Mouse (Mus musculus): ENCODE measurements around the gene Usp39. TPM values are rescaled to one million over a fixed set of nuclear protein-coding genes. Genes with fewer than 3 reads are reported as not detected.

Usp39 gene
- polyA plus RNA-seq, 1 experiment, result 20.2 TPM

DNA sequence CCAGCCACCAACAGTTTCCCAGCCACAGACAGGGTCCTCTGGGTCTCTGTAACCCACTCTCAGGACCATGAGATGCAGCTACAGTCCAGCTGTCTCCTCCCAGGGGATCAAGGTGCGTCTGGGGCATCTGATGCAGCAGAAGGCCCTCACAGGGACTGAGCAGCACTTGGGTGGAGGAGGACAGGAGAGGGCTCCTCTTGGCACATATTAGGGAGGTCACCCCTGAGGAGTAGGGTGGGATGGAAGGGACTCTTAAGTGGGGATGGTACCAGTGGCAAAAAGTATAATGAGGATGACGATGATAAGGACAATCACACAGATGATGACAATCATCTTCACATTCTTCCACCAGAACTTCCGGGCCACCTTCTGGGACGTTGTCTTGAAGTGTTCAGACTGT lies 40.3 kb upstream of the Usp39 start:
- TF ChIP-seq POLR2A (IDR thresholded peaks at IDR 0.05; ENCODE audit: borderline replicate concordance, low read depth, low read length) (no peak), CTCF (IDR thresholded peaks at IDR 0.05; ENCODE audit: low read depth, low read length) (no peak)
- peaks cover 28% of the 10 kb centered on the region for H3K4me1 ChIP-seq (ENCODE audit: control insufficient read depth, insufficient read depth, low read length)
- H3K27ac ChIP-seq (ENCODE audit: insufficient read depth, low read depth, low read length), result no peak overlapping the region
- H3K4me3 ChIP-seq (ENCODE audit: insufficient read depth, low read length), result no peak overlapping the region

DNA sequence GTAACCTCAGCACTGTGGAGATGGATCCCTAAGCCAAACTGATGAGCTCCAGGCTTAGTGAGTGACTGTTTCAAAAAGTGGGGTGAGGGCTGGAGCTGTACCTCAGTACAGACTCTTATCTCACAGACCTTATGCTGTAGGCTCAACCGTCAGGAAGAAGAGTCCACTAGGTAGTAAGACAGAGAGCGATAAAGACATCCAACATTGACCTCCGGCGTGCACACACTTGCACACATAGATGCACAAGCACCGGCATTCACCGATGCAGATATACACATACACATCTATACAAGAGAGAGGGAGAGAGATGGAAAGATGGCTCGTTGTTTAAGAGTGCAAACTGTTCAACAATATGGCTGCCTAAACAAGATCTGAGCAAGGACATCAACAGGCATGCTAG lies 39.0 kb upstream of the Usp39 start:
- Histone ChIP-seq H3K27ac (ENCODE audit: insufficient read depth, low read depth, low read length) (no peak overlapping the region), H3K4me1 (ENCODE audit: control insufficient read depth, insufficient read depth, low read length) (peaks cover 36% of the 10 kb centered on the region), H3K4me3 (ENCODE audit: insufficient read depth, low read length) (no peak overlapping the region)
- TF ChIP-seq CTCF (IDR thresholded peaks at IDR 0.05; ENCODE audit: low read depth, low read length) (no peak), POLR2A (IDR thresholded peaks at IDR 0.05; ENCODE audit: borderline replicate concordance, low read depth, low read length) (no peak)

- TF ChIP-seq POLR2A (IDR thresholded peaks at IDR 0.05; ENCODE audit: borderline replicate concordance, low read depth, low read length) (no peak), CTCF (IDR thresholded peaks at IDR 0.05; ENCODE audit: low read depth, low read length) (no peak)
- Histone ChIP-seq H3K4me3 (ENCODE audit: insufficient read depth, low read length) (no peak overlapping the region), H3K4me1 (ENCODE audit: control insufficient read depth, insufficient read depth, low read length) (peaks cover 29% of the 10 kb centered on the region), H3K27ac (ENCODE audit: insufficient read depth, low read depth, low read length) (no peak overlapping the region)
Measured at GRCm38 (mm10) chr6:72383142-72383820, 38.3 kb upstream of the Usp39 start.

DNA sequence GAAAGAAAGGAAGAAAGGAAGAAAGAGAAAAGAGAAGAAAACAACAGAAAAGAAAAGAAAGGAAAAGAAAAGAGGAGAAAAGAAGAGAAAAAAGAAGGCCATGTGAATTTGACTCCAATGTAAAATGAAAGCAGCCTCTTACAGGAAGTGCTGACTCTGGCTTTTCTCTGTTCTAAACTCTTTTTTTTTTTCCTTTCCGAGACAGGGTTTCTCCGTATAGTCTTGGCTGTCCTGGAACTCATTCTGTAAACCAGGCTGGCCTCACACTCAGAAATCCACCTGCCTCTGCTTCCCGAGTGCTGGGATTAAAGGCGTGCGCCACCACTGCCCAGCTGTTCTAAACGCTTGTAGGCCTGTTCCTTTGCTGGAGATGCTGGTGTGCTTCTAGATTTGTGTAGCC lies 37.5 kb upstream of the Usp39 start:
- no peak overlapping the region for H3K4me3 ChIP-seq (ENCODE audit: insufficient read depth, low read length)
- TF ChIP-seq CTCF (IDR thresholded peaks at IDR 0.05; ENCODE audit: low read depth, low read length) (no peak), POLR2A (IDR thresholded peaks at IDR 0.05; ENCODE audit: borderline replicate concordance, low read depth, low read length) (no peak)
- peaks cover 23% of the 10 kb centered on the region for H3K4me1 ChIP-seq (ENCODE audit: control insufficient read depth, insufficient read depth, low read length)
- H3K27ac ChIP-seq (ENCODE audit: insufficient read depth, low read depth, low read length), result peak overlapping the region; percentile 1; the same call in 1 of the 2 replicates

DNA sequence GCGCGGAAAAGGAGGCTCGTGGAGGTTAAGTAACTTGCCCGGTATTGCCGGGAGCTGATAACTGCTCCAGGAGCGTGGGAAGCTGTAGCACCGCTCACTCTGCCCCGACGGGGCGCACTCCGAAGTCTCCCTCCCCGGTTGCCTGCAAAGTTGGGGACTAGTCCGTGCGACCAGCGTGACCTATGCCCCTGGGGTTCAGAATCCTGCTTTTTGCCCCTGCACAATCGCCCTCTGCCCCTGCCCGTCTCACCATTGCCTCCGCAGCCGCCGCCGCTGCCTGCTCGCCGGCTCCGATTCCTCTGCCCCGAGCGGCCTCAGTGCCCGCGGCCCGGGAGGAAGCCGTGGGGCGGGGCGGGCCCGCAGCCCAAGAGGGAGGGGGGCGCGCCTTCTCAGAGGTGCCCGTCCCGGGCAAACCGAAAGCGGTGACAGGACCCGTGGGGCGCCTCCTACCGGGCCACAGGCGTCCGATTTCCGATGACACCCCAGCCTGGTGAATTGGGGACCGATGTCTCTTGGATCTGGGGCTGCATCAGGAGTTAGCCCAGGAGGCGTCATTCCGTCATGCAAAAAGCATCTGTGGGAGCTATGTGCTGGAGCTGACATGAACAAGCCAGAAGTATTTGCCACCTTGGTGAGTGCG lies 35.3 kb upstream of the Usp39 start, which contains the start of gene Vamp5:
TSS of gene Vamp5 (minus strand) at position 338 of the 640 bp plus-strand sequence.
- Histone ChIP-seq H3K4me1 (ENCODE audit: control insufficient read depth, insufficient read depth, low read length) (peaks cover 27% of the 10 kb centered on the region), H3K4me3 (ENCODE audit: insufficient read depth, low read length) (peak within 1 kb of the TSS; percentile 75), H3K27ac (ENCODE audit: insufficient read depth, low read depth, low read length) (no peak within 1 kb of the TSS)
- TF ChIP-seq CTCF (IDR thresholded peaks at IDR 0.05; ENCODE audit: low read depth, low read length) (peak; percentile 40; the same call in 1 of the 2 replicates), POLR2A (IDR thresholded peaks at IDR 0.05; ENCODE audit: borderline replicate concordance, low read depth, low read length) (no peak)

DNA sequence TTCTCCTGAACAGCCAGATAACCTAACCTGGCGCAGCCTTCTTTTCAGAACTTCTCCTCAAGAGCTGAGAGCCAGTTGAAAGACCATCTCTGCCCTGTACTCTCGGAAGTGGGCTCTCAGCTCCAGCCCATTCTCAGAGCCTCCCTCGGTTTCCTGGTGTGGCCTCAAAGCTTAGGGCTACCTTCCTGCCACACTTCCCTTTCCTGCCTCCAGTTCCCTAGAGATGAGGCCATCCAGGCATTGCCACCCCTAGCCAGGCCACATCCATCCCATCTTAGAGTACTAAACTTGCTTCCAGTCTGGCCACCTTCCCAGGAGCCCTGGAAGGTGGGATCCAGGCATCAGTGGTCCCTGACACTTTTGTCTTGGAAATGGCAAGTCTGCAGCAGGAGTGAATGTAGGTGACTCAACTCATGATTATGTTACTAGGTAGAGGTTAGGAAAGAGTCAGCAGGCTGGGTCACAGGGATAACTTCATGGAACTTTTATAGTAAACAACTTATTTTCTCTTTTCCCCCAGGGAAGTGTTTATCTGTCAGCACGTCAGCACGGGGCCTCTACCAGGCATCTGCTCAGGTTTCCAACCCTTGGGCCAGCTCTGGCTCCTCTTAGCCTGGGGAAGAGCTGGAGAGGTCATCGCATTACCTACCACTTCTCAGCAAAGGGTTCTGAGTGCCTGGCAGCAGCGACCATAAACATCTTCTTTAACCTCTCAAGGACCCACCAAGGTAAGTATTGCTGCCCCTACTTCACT lies 34.6 kb upstream of the Usp39 start:
- TF ChIP-seq CTCF (IDR thresholded peaks at IDR 0.05; ENCODE audit: low read depth, low read length) (no peak), POLR2A (IDR thresholded peaks at IDR 0.05; ENCODE audit: borderline replicate concordance, low read depth, low read length) (no peak)
- no peak overlapping the region for H3K27ac ChIP-seq (ENCODE audit: insufficient read depth, low read depth, low read length)
- H3K4me3 ChIP-seq (ENCODE audit: insufficient read depth, low read length), result peak overlapping the region; percentile 75
- H3K4me1 ChIP-seq (ENCODE audit: control insufficient read depth, insufficient read depth, low read length), result peaks cover 33% of the 10 kb centered on the region

DNA sequence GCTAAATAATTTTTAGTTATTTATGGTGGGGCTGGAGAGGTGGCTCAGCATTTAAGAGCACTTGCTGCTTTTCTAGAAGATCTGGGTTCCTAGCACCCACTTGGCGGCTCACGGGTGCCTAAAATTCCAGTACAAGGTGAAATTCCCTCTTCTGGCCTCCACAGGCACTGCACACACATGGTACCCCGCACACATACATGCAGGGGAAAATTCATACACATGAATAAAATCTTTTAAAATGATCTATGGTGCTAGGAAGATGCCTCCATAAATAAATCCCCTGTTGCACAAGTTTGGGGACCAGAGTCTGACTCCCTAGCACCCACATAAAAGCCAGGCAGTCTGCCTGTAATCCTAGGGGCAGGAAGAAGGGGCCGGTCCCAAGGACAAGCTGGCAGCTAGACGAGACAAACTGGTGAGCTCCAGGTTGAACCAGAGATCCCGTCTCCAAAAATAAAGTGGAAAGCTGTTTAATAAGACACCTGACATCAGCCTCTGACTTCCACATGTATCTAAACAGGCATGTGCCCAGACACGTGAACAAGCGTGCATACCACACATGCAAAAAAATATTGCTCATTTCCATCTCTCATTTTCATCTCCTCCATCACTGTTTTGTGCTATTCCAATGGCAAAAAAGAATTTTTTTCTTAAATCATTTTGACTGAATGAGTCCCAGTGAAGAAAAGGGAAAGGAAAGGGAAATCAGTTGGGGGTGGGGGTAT lies 33.7 kb upstream of the Usp39 start:
- TF ChIP-seq CTCF (IDR thresholded peaks at IDR 0.05; ENCODE audit: low read depth, low read length), result no peak
- TF ChIP-seq POLR2A (IDR thresholded peaks at IDR 0.05; ENCODE audit: borderline replicate concordance, low read depth, low read length), result no peak
- Histone ChIP-seq H3K27ac (ENCODE audit: insufficient read depth, low read depth, low read length) (no peak overlapping the region), H3K4me1 (ENCODE audit: control insufficient read depth, insufficient read depth, low read length) (peaks cover 33% of the 10 kb centered on the region), H3K4me3 (ENCODE audit: insufficient read depth, low read length) (no peak overlapping the region)

- TF ChIP-seq CTCF (IDR thresholded peaks at IDR 0.05; ENCODE audit: low read depth, low read length), result no peak
- Histone ChIP-seq H3K27ac (ENCODE audit: insufficient read depth, low read depth, low read length) (no peak overlapping the region), H3K4me1 (ENCODE audit: control insufficient read depth, insufficient read depth, low read length) (peaks cover 20% of the 10 kb centered on the region), H3K4me3 (ENCODE audit: insufficient read depth, low read length) (no peak overlapping the region)
Measured at GRCm38 (mm10) chr6:72374820-72375563, 30.0 kb upstream of the Usp39 start.

DNA sequence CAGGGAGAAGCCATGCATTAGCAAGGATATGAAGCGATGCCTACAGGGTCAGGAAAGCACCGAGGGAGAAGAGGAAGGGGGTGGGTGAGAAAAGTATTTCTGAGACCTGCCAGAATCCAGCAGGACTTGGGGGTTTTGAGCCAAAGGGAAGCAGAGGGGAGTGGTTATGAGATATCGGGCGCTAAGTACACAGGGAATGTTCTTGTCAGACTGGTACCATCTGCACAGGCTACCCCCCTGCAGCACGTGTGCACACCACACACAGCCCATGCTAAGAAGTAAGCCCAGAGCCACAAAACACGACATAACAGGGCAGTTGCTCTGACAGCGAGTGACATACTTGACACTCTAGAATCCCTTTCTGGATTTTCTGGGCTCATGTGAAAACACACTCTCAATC lies 29.2 kb upstream of the Usp39 start:
- Histone ChIP-seq H3K4me3 (ENCODE audit: insufficient read depth, low read length) (no peak overlapping the region), H3K27ac (ENCODE audit: insufficient read depth, low read depth, low read length) (no peak overlapping the region), H3K4me1 (ENCODE audit: control insufficient read depth, insufficient read depth, low read length) (peaks cover 12% of the 10 kb centered on the region)
- TF ChIP-seq CTCF (IDR thresholded peaks at IDR 0.05; ENCODE audit: low read depth, low read length) (no peak), POLR2A (IDR thresholded peaks at IDR 0.05; ENCODE audit: borderline replicate concordance, low read depth, low read length) (no peak)
